Mouse (Mus musculus) megakaryocyte, embryonic 14.5 days (primary cell): Measurements from ENCODE around the gene Scamp4.

Experiments used
- FLI1 ChIP-seq: IDR thresholded peaks from 2 replicates; pipeline ENCODE4 v1.6.1; 2012; ENCODE audit warnings: low read length, inconsistent platforms, mixed read lengths
- GATA1 ChIP-seq: IDR thresholded peaks from 3 replicates; pipeline ENCODE4 v1.6.1; 2012; ENCODE audit warnings: mixed read lengths, low read length, inconsistent platforms, borderline replicate concordance

DNA sequence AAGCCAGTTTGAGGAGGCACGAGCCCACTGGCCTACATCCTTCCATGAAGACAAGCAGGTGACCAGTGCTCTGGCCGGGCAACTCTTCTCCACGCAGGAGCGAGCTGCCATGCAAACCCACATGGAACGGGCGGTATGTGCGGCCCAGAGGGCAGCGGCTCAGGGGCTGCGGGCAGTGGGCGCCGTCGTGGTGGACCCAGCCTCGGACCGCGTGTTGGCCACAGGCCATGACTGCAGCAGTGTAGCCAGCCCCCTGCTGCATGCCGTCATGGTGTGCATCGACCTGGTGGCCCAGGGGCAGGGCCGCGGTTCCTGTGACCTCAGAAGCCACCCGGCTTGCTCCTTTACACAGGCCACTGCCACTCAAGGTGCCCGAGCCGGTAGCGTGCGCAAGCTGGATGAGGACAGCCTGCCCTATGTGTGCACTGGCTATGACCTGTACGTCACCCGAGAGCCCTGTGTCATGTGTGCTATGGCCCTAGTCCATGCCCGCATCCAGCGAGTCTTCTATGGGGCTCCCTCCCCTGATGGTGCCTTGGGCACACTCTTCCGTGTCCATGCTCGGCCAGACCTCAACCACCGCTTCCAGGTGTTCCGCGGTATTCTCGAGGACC lies 4.2 kb downstream of the Scamp4 start:
- TF ChIP-seq GATA1 = no peak
- no peak for TF ChIP-seq FLI1
